24 mouse cellular contexts compared by ENCODE assay signal in the genomic region with DNA sequence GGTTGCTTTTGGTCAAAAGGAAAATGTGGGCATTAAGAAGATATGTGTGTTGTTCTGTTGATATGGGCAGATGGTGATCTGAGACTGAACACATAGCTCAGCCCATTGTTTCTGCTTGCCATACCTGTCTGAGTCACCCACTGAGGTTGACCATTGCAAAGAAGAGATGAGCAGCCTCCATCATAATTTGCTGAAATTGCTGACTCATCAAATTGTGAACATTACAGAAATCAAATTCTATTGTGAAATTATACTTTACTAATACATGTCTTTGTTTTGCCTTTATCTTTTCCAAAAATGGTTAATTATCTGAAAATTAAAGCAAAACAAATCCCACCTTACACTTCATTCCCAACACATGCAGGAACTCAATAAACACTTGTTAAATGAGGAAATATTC.
A peak's percentile ranks its signal among the peaks of the same experiment; 100 is the strongest.
DNase-seq lines count a peak whose midpoint lies in the region; ATAC-seq and TF ChIP-seq lines count a peak whose summit lies in the region.
"Had no signal": no experiment of that assay in that cellular context is flagged by ENCODE, and none has a peak within 500 bp of the region (broad histone marks: within the 10 kb centered on the region; RNA-seq: fewer than 3 reads in every experiment).

No protein-coding gene starts in this region.

- in situ Hi-C loops in CH12.LX (cut with MboI; ENCODE audit: low pct_ligation_motif_present, low pct_unique_long_range_greater_than_20kb, low sequenced_read_pairs), result no loop called here
- in situ Hi-C loops in ES-E14 (cut with MboI; ENCODE audit: low sequenced_read_pairs in 2 of 2, unreplicated experiment in 2 of 2), result no loop called here

- no peak for ATAC-seq in CD4-positive, CD25-positive, alpha-beta regulatory T cell, adult 4 months
- ATAC-seq: activated CD4-positive, CD25-positive, alpha-beta regulatory T cell, adult 4 months; Patski had no signal

- dilution Hi-C loops in CH12.LX (cut with MboI; ENCODE audit: extremely low pct_ligation_motif_present, extremely low pct_unique_long_range_greater_than_20kb, low sequenced_read_pairs), result no loop called here

- no peak for TF ChIP-seq EP300 in CH12.LX (IDR thresholded peaks at IDR 0.05; ENCODE audit: low read length)
- TF ChIP-seq EP300 in MEL (IDR thresholded peaks at IDR 0.05; ENCODE audit: low read depth in 1 of 2, low read length in 2 of 2), result no peak

- H3K9me3 ChIP-seq in CH12.LX (replicated peaks; ENCODE audit: low read length), result no peaks in the 10 kb centered on the region
- H3K9me3 ChIP-seq in ES-E14 (ENCODE audit: control insufficient read depth, insufficient read depth, low read depth, low read length), result no peaks in the 10 kb centered on the region
- H3K9me3 ChIP-seq in MEL (replicated peaks; ENCODE audit: insufficient read depth, low read length), result no peaks in the 10 kb centered on the region
- H3K9me3 ChIP-seq: G1E had no signal

- no peak overlapping the region for H3K4me2 ChIP-seq in CH12.LX (ENCODE audit: insufficient read depth, low read depth, poor library complexity, severe bottlenecking)

- H3K79me2 ChIP-seq in CH12.LX (replicated peaks; ENCODE audit: control insufficient read depth, extremely low read depth, insufficient read depth, poor library complexity, severe bottlenecking) (no peaks in the 10 kb centered on the region), MEL (ENCODE audit: control insufficient read depth, insufficient read depth, low read length, poor library complexity) (no peaks in the 10 kb centered on the region)

- no peaks in the 10 kb centered on the region for H3K36me3 ChIP-seq in CH12.LX (replicated peaks in 1 of 2; ENCODE audit: control insufficient read depth in 1 of 2, insufficient read depth in 1 of 2, low read length in 1 of 2)
- no peaks in the 10 kb centered on the region for H3K36me3 ChIP-seq in ES-E14 (ENCODE audit: control insufficient read depth, insufficient read depth, low read length, poor library complexity, severe bottlenecking)
- no peaks in the 10 kb centered on the region for H3K36me3 ChIP-seq in MEL (ENCODE audit: control insufficient read depth in 1 of 2, insufficient read depth in 2 of 2, low read length in 2 of 2)
- H3K36me3 ChIP-seq: G1E had no signal

- TF ChIP-seq POLR2A in CH12.LX (IDR thresholded peaks at IDR 0.05; ENCODE audit: low read depth, low read length) (no peak), MEL (IDR thresholded peaks at IDR 0.05; ENCODE audit: control insufficient read depth in 1 of 2, insufficient read depth in 1 of 2, low read depth in 1 of 2, low read length in 2 of 2, poor library complexity in 1 of 2) (no peak)

- intact Hi-C loops in heart, postnatal 36 days (cut with DNase I), result no loop called here
- intact Hi-C loops in gastrocnemius, adult 2 months (cut with DNase I), result no loop called here

- H3K27ac ChIP-seq in CH12.LX (ENCODE audit: insufficient read depth, low read depth) (no peak overlapping the region), ES-E14 (ENCODE audit: insufficient read depth, low read depth, low read length, poor library complexity, severe bottlenecking) (no peak overlapping the region), MEL (ENCODE audit: control insufficient read depth, low read depth, low read length) (no peak overlapping the region)
- no peak overlapping the region for H3K27ac ChIP-seq in gastrocnemius, adult 2 months

- H3K4me3 ChIP-seq in CH12.LX (replicated peaks in 1 of 3; ENCODE audit: low read depth in 2 of 3, low read length in 2 of 3, poor library complexity in 1 of 3) (no peak overlapping the region), ES-E14 (ENCODE audit: insufficient read depth in 1 of 2, low read depth in 1 of 2, low read length in 2 of 2, poor library complexity in 1 of 2, severe bottlenecking in 1 of 2) (no peak overlapping the region), MEL (ENCODE audit: control insufficient read depth in 1 of 2, insufficient read depth in 1 of 2, low read depth in 2 of 2, low read length in 2 of 2) (no peak overlapping the region)
- no peak overlapping the region for H3K4me3 ChIP-seq in gastrocnemius, adult 2 months

- DNase-seq in heart, adult 11 months, result peak; percentile 31
- no peak for DNase-seq in heart, postnatal 36 days
- no peak for DNase-seq in CH12.LX (ENCODE audit: extremely low read depth)
- DNase-seq in ES-E14 (ENCODE audit: low read depth, low spot score), result no peak
- DNase-seq in MEL (ENCODE audit: low read depth, low spot score), result no peak
- DNase-seq in frontal cortex, adult 2 months (ENCODE audit: extremely low spot score in 1 of 2, low spot score in 1 of 2), result no peak
- DNase-seq in gastrocnemius, adult 2 months, result no peak
- DNase-seq: adrenal gland, adult 2 months; adrenal gland, adult 8-10 months; adrenal gland, postnatal 10 days; adrenal gland, postnatal 14 days; adrenal gland, postnatal 25 days; adrenal gland, postnatal 36 days; B cell, adult 2 months; cerebellum, adult 11 months; cerebellum, adult 11-12 months; cerebellum, adult 18-20 months; cerebellum, adult 2 months; cerebellum, adult 8-10 months; cerebellum, adult 9-10 months had no signal

- TF ChIP-seq RAD21 in CH12.LX (IDR thresholded peaks at IDR 0.05; ENCODE audit: low read depth, low read length), result no peak
- no peak for TF ChIP-seq RAD21 in MEL (IDR thresholded peaks at IDR 0.05; ENCODE audit: low read depth, low read length)

- TF ChIP-seq CTCF in CH12.LX (conservative IDR thresholded peaks at IDR 0.05 in 1 of 2, IDR thresholded peaks at IDR 0.05 in 1 of 2; ENCODE audit: low read depth in 2 of 2, low read length in 2 of 2), result no peak
- no peak for TF ChIP-seq CTCF in MEL (IDR thresholded peaks at IDR 0.05 in 2 of 3, conservative IDR thresholded peaks at IDR 0.05 in 1 of 3; ENCODE audit: control insufficient read depth in 1 of 3, insufficient read depth in 1 of 3, low read depth in 2 of 3, low read length in 3 of 3, poor library complexity in 1 of 3, severe bottlenecking in 1 of 3)
- no peak for TF ChIP-seq CTCF in gastrocnemius, adult 2 months (IDR thresholded peaks at IDR 0.05)

- H3K9ac ChIP-seq in CH12.LX (ENCODE audit: insufficient read depth, low read depth) (no peak overlapping the region), ES-E14 (ENCODE audit: insufficient read depth, low read depth, low read length, poor library complexity, severe bottlenecking) (no peak overlapping the region), MEL (ENCODE audit: control insufficient read depth, low read depth, low read length, poor library complexity, severe bottlenecking) (no peak overlapping the region)

- no peaks in the 10 kb centered on the region for H3K27me3 ChIP-seq in CH12.LX (replicated peaks)
- no peaks in the 10 kb centered on the region for H3K27me3 ChIP-seq in MEL (ENCODE audit: control insufficient read depth in 1 of 2, insufficient read depth in 2 of 2, low read length in 2 of 2)
- H3K27me3 ChIP-seq: Patski had no signal

- H3K4me1 ChIP-seq in CH12.LX (ENCODE audit: control insufficient read depth in 1 of 2, insufficient read depth in 2 of 2) (no peaks in the 10 kb centered on the region), ES-E14 (ENCODE audit: control insufficient read depth in 2 of 2, insufficient read depth in 2 of 2, low read length in 2 of 2, poor library complexity in 1 of 2) (no peaks in the 10 kb centered on the region), MEL (ENCODE audit: control insufficient read depth in 1 of 2, insufficient read depth in 2 of 2, low read length in 2 of 2) (no peaks in the 10 kb centered on the region)

TF ChIP-seq in CH12.LX, 34 proteins besides CTCF, POLR2A, EP300 and RAD21:
- TF ChIP-seq IRF4 (IDR thresholded peaks at IDR 0.05; ENCODE audit: low read depth, low read length), result no peak
- TF ChIP-seq ZC3H11A (IDR thresholded peaks at IDR 0.05; ENCODE audit: low read depth, low read length), result no peak
- TF ChIP-seq USF1 (IDR thresholded peaks at IDR 0.05; ENCODE audit: low read depth, low read length), result no peak
- TF ChIP-seq MAFK (IDR thresholded peaks at IDR 0.05; ENCODE audit: insufficient replicate concordance, low read length), result peak; percentile 99

TF ChIP-seq in ES-E14, 5 proteins besides CTCF, POLR2A, EP300 and RAD21:
- TF ChIP-seq HCFC1 (IDR thresholded peaks at IDR 0.05; ENCODE audit: borderline replicate concordance, insufficient read depth, low read length) (no peak), MAFK (IDR thresholded peaks at IDR 0.05; ENCODE audit: insufficient read depth, low read depth, low read length) (peak; percentile 98), ZNF384 (IDR thresholded peaks at IDR 0.05; ENCODE audit: low read depth, low read length) (no peak), ZC3H11A (IDR thresholded peaks at IDR 0.05; ENCODE audit: borderline replicate concordance, low read depth, low read length) (no peak), CHD2 (IDR thresholded peaks at IDR 0.05; ENCODE audit: low read depth, low read length) (no peak)

TF ChIP-seq in MEL, 35 proteins besides CTCF, POLR2A, EP300 and RAD21:
- TF ChIP-seq GATA1 (IDR thresholded peaks at IDR 0.05; ENCODE audit: low read depth, low read length) (no peak), ZNF384 (IDR thresholded peaks at IDR 0.05; ENCODE audit: low read depth, low read length) (no peak), MAFK (IDR thresholded peaks at IDR 0.05; ENCODE audit: borderline replicate concordance, low read depth, low read length) (peak; percentile 95)
